Mouse (Mus musculus) ES-Bruce4 (cell line): ENCODE measurements at regions not wholly inside any gene's neighbourhood (a gene's known extent, or its start where the extent isn't known, plus 50 kb on each side); places are given as distances from the start of the nearest gene placed in this dataset.

Source experiments
- H3K27ac ChIP-seq: 2 replicates; pipeline ENCODE4 v1.5.1; 2012; ENCODE audit warnings: low read length, inconsistent platforms; ENCODE audit not compliant: insufficient read depth
- H3K27me3 ChIP-seq: 2 replicates; pipeline ENCODE4 v1.6.1; 2012; ENCODE audit warnings: mild to moderate bottlenecking, low read length, inconsistent platforms; ENCODE audit not compliant: control insufficient read depth, poor library complexity, insufficient read depth, severe bottlenecking
- H3K36me3 ChIP-seq: 2 replicates; pipeline ENCODE4 v1.6.1; 2012; ENCODE audit warnings: inconsistent platforms, mild to moderate bottlenecking, low read length, moderate library complexity; ENCODE audit not compliant: control insufficient read depth, poor library complexity, insufficient read depth, severe bottlenecking
- H3K4me1 ChIP-seq: one replicate; pipeline ENCODE4 v1.8.1; 2011; ENCODE audit warnings: low read length; ENCODE audit not compliant: control insufficient read depth, insufficient read depth
- H3K4me3 ChIP-seq: 2 replicates; pipeline ENCODE4 v1.5.1; 2011; ENCODE audit warnings: low read depth, mild to moderate bottlenecking, low read length
- H3K9ac ChIP-seq: 2 replicates; pipeline ENCODE4 v1.6.1; 2012; ENCODE audit warnings: low read depth, mild to moderate bottlenecking, inconsistent platforms; ENCODE audit not compliant: poor library complexity, severe bottlenecking
- H3K9me3 ChIP-seq: replicated peaks from 2 replicates; pipeline ENCODE4 v1.6.1; 2012; ENCODE audit warnings: mild to moderate bottlenecking, low read length, inconsistent platforms; ENCODE audit not compliant: control insufficient read depth, poor library complexity, insufficient read depth, severe bottlenecking
- CTCF ChIP-seq: IDR thresholded peaks from one replicate; pipeline ENCODE4 v1.8.1; 2011; ENCODE audit warnings: low read depth, low read length
- EP300 ChIP-seq: IDR thresholded peaks from 2 replicates; pipeline ENCODE4 v1.6.1; 2011; ENCODE audit warnings: low read depth, low read length; ENCODE audit not compliant: insufficient read depth
- POLR2A ChIP-seq: IDR thresholded peaks from one replicate; pipeline ENCODE4 v1.8.1; 2011; ENCODE audit warnings: low read length; ENCODE audit not compliant: insufficient read depth

DNA sequence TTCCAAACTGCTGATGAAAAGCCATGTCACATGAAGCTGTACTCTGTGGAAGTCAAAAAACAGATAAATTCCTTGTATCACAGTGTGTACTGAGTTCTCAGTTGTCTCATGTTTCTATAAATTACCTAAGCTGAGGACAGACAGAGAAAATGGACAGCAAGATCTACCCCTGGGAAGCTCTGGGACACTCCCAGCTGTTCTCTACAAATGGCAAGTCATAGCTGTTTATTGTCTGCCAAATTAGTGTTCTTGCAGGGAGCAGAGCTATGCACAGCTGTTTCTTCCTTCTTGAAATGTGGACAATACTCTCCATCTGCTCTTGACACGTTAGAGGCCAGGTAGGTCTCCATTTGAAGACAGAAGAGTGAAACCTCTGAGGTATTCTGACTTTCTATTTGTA, 524.0 kb upstream of the Sox11 start:
- Histone ChIP-seq H3K4me1 (no peaks in the 10 kb centered on the region), H3K9me3 (no peaks in the 10 kb centered on the region), H3K4me3 (no peak overlapping the region), H3K9ac (no peak overlapping the region), H3K27ac (no peak overlapping the region), H3K27me3 (no peaks in the 10 kb centered on the region), H3K36me3 (no peaks in the 10 kb centered on the region)
- TF ChIP-seq CTCF (no peak), EP300 (no peak), POLR2A (no peak)

GRCm38 (mm10) chr12:27849537-27849936, 507.2 kb upstream of the Sox11 start:
- no peaks in the 10 kb centered on the region for H3K27me3 ChIP-seq
- no peak overlapping the region for H3K4me3 ChIP-seq
- no peaks in the 10 kb centered on the region for H3K9me3 ChIP-seq
- H3K36me3 ChIP-seq: no peaks in the 10 kb centered on the region
- H3K4me1 ChIP-seq: no peaks in the 10 kb centered on the region
- no peak overlapping the region for H3K9ac ChIP-seq
- no peak overlapping the region for H3K27ac ChIP-seq
- no peak for TF ChIP-seq POLR2A
- no peak for TF ChIP-seq EP300
- peak; percentile 41 for TF ChIP-seq CTCF

DNA sequence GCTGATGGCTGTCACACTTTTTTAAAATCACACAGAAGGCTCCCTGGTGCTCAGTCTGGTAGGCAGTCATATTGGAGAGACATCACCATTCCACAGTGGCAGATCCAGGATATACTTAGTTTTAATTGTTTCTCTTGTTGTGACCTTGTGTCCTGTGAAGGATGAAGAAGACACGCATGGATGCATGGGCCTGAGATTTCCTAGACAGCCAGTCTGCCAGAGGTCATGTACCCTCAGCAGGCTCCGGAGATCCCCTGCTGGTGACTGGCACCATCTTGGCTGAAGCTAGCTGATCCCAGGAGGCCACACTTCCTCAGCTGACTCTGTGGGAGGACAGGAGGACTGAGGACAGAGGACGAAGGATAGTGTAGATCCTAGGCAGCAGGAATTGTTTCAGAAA, 506.7 kb upstream of the Sox11 start:
- Histone ChIP-seq H3K36me3 (no peaks in the 10 kb centered on the region), H3K9me3 (no peaks in the 10 kb centered on the region), H3K27ac (no peak overlapping the region), H3K27me3 (no peaks in the 10 kb centered on the region), H3K4me3 (no peak overlapping the region), H3K9ac (no peak overlapping the region), H3K4me1 (no peaks in the 10 kb centered on the region)
- no peak for TF ChIP-seq EP300
- no peak for TF ChIP-seq CTCF
- no peak for TF ChIP-seq POLR2A

DNA sequence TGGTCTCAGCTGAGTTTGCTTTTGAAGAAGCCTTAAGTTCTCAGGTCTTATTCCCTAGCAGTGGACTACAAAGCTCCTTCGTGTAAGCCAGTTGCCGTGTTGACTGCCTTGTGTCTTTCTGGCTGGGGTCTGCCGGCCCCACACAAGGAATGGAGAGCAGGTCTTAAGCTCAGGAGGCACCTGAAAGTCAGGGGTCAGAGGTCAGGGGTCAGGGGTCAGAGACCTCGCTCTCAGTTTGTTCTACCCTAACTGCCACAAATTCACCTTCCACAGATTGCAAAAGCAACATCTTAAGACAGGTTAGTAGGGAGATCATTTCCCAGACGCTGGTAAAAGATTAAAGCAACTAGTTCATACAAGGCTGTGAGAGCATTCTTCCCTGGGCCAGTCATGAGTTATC, 505.8 kb upstream of the Sox11 start:
- H3K9ac ChIP-seq: no peak overlapping the region
- no peak overlapping the region for H3K27ac ChIP-seq
- no peaks in the 10 kb centered on the region for H3K27me3 ChIP-seq
- no peaks in the 10 kb centered on the region for H3K4me1 ChIP-seq
- no peak overlapping the region for H3K4me3 ChIP-seq
- TF ChIP-seq POLR2A (no peak), EP300 (no peak), CTCF (no peak)
- H3K9me3 ChIP-seq: no peaks in the 10 kb centered on the region
- H3K36me3 ChIP-seq: no peaks in the 10 kb centered on the region

DNA sequence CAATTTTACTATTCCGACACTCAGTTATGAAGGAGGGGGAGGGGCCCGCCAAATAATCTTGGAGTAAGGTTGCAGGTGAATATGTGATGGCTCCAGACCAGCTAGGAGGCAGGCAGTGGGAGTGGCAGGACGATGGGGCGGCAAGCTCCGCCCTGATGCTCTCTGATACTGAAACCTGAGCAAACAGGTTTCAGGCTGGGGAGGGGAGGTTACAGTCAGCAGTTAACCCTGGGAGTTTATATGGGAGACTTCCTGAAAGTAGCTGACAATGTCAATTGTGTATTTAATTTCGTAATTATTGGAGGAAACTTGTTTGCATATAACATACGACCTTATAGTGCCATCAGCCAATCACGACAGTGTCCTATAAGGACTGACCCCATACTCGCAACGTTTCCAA, 505.0 kb upstream of the Sox11 start:
- Histone ChIP-seq H3K27ac (no peak overlapping the region), H3K4me3 (no peak overlapping the region), H3K27me3 (no peaks in the 10 kb centered on the region), H3K36me3 (no peaks in the 10 kb centered on the region), H3K9me3 (no peaks in the 10 kb centered on the region), H3K4me1 (no peaks in the 10 kb centered on the region), H3K9ac (no peak overlapping the region)
- TF ChIP-seq POLR2A (no peak), EP300 (no peak), CTCF (no peak)

GRCm38 (mm10) chr12:27844958-27845357, 502.6 kb upstream of the Sox11 start:
- no peak for TF ChIP-seq CTCF
- no peak for TF ChIP-seq POLR2A
- TF ChIP-seq EP300: no peak

More at GRCm38 (mm10) chr12:27844958-27845357, 502.6 kb upstream of the Sox11 start:
- Histone ChIP-seq H3K27me3 (no peaks in the 10 kb centered on the region), H3K4me1 (no peaks in the 10 kb centered on the region), H3K27ac (no peak overlapping the region), H3K9me3 (no peaks in the 10 kb centered on the region), H3K36me3 (no peaks in the 10 kb centered on the region), H3K4me3 (no peak overlapping the region), H3K9ac (no peak overlapping the region)
